Mouse (Mus musculus): Measurements from ENCODE around the gene Mcpt9.
"Not testable (repeated sequence)": the region's sequence is repeated elsewhere in the genome, so short reads cannot be mapped to it uniquely, and the experiment has no call there.

Gene Mcpt9

DNA sequence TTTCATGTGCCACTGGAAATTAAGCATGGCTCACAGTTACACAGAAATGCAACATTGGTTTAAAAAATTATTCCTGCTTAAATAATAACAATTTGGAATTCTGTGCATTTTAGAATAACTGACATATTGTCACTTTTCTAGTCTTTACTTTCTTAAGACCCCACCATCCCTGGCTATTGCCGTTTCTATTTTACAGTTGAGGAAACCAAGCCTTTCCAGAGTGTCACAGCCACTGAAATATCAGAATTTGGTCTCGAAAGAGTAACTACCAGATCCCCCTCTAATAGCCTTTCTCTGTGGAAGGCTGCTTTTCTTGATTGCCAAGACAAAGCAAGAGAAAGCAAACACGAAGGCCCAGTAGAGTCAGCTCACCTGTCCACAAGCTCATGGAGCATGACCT is at the start of gene Mcpt9:
Gene Mcpt9, minus strand, starts transcription at position 101 of the 400 bp plus-strand sequence.
- not testable (repeated sequence) for DNase-seq

DNA sequence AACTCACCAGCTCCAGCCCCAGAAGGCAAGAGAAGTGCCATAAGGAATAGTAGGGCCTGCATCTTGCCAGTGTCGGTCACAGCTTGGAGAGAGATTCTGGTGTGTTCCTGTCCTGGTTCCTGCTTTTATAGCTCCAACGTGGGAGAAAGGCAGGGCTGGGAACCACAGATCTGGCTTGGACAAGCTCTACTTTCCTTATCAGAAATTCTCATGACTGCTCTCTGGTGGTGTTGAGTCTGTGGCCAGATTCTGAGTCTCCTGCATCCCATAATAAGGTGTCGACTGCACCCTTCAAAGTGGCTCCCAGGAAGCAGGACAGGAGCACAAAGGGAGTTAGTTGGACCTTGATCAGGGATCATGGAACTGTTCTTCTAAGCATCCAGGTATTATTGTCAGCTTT is 31.9 kb upstream of the Mcpt9 start, which contains the start of gene Mcpt4:
Gene Mcpt4, minus strand, starts transcription at position 101 of the 400 bp plus-strand sequence.
- not testable (repeated sequence) for DNase-seq

DNA sequence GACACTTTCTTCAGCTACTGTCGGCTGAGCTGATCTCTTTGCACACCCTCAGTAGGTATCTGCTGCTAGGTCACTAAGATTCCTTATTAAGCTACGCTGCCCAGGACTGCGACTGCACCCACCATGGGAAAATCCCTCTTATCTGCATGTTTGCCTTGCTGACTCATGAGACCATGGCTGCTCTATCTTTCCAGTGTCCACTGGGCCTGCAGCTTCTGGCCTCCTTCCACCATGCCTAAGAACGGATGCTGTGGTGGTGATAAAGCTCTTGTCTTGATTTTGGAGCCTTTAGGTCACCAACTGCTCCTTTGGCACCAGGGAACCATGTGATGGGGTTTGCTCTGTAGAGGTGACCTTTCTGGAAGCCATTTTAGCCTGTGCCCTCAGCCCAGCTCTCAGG is 27.4 kb upstream of the Mcpt9 start:
- DNase-seq: no peak

DNA sequence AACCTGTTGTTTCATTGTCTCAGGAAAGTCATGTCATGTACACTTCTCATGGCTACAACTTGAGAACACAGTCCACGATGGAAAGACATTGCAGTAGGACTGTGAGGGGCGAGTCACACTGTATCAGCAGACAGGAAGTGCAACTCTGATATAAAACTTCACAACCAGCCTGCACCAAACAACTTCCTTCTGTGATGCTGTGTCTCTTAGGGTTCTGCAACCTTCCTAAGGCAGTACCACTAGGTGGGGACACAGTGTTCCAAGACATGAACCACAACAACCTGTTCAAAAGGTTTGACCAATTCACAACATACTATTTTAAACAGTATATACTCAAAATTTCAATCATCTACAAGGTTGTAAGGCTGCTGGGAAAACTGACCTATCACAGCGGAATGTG is 25.1 kb upstream of the Mcpt9 start:
- no peak for DNase-seq

DNA sequence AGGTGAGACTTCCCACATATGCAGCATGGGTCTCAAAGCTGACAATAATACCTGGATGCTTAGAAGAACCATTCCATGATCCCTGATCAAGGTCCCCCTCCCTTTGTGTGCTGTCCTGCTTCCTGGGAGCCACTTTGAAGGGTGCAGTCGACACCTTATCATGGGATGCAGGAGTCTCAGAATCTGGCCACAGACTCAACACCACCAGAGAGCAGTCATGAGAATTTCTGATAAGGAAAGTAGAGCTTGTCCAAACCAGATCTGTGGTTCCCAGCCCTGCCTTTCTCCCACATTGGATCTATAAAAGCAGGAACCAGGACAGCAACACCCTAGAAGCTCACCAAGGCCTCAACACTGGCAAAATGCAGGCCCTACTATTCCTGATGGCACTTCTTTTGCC is 11.5 kb upstream of the Mcpt9 start, which contains the start of gene Mcpt2:
Gene Mcpt2, plus strand, starts transcription at position 250 of the 400 bp plus-strand sequence.
- DNase-seq: not testable (repeated sequence)

DNA sequence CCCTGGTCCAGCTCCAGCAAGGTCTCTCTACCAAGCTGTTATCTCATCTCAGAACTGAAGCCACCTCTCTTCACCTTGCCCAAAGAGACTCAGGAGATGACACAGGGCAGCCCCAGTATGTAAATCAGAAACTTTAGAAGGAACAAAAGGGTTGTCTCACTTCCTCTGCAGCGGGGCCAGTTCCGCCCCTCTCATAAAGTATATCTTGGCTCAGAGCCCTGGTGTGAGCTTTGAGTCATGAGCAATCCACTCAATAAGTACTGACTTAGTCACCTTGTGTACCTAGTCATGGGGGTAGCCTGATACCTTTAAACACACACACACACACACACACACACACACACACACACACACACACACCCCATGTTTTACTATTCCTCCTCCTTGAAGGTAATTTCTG is 4.1 kb upstream of the Mcpt9 start:
- no peak for DNase-seq

DNA sequence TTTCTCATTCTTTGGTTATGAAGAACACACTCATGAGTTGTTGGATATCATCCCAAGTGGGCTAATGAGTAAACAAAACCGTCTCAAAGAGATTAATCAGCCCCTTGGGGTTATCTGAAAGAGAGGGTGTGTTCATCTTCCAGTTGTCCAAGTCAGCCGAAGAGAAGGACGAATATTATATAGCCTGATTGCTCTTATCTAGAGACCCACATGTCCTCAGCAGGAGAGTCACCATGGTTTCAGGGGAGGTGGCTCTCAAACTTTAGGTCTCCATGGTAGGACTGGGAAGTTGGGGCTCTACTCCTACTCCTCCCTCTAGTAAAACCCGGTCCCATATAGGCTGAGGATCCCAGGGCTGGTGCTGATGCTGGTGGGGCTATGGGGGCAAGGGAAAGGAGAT is 9.0 kb downstream of the Mcpt9 start:
- DNase-seq: not testable (repeated sequence)

DNA sequence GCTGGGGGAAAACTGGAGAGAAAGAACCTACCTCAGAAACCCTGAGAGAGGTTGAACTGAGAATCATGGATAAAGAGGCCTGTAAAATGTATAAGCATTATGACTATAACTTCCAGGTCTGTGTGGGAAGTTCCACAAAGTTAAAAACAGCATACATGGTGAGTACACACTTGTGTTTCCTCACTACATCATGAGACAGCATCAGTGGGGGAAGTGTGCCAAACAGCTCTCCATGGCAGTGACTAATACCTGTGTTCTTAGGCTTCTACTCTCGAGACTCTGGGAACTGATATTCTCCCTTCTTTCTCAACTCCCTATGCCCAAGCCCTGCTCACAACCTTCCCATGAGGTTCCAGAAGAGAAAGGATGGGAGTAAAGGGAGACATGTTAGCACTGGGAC is 10.8 kb downstream of the Mcpt9 start:
- no peak for DNase-seq

DNA sequence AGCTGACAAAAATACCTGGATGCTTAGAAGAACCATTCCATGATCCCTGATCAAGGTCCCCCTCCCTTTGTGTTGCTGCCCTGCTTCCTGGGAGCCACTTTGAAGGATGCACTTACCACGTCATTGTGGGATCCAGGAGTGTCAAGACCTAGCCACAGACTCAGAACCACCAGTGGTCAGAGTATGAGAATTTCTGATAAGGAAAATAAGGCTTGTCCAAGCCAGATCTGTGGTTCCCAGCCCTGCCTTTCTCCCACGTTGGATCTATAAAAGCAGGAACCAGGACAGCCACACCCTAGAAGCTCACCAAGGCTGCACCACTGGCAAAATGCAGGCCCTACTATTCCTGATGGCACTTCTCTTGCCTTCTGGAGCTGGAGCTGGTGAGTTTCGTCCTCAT is 12.6 kb downstream of the Mcpt9 start, which contains the start of gene Mcpt1:
Gene Mcpt1, plus strand, starts transcription at position 301 of the 400 bp plus-strand sequence.
- not testable (repeated sequence) for DNase-seq

DNA sequence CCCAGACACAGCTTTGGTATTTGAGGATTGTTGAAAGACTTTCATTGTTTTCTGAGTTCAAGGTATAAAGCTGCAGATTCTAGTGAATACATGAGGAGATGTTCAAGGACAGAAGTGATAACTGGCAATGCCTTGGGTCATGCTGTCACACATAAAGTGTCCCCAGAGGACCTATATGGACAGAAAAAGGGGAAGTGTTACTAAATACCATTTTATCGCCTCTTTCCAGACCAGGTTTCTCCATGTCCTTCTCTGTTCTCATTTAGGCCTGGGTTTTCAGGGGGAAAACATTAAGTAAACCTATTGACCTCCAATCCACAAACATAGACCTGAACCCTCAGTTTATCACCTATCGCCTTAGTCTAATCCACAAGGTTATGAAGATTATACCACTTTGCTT is 16.4 kb downstream of the Mcpt9 start:
- no peak for DNase-seq

DNA sequence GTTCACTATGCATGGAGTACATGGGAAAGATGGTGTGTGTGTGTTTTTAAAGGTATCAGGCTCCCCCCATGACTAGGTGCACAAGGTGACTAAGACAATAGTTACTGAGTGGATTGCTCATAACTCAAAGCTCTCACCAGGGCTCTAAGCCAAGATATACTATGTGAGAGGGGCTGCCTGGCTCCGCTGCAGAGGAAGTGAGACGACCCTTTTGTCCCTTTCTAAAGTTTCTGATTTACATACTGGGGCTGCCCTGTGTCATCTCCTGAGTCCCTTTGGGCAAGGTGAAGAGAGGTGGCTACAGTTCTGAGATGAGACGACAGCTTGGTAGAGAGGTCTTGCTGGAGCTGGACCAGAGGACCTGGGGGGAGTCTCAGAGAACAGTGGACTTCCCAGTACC is 17.1 kb downstream of the Mcpt9 start:
- DNase-seq: no peak

DNA sequence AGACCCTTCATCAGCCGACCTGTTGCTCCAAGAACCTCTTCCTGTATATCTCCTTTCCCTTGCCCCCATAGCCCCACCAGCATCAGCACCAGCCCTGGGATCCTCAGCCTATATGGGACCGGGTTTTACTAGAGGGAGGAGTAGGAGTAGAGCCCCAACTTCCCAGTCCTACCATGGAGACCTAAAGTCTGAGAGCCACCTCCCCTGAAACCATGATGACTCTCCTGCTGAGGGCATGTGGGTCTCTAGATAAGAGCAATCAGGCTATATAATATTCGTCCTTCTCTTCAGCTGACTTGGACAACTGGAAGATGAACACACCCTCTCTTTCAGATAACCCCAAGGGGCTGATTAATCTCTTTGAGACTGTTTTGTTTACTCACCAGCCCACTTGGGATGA is 42.8 kb downstream of the Mcpt9 start:
- not testable (repeated sequence) for DNase-seq

All from cerebellum, postnatal 25 days (tissue).